ENCODE assay signal across 9 mouse cellular contexts in genomic region chr1:87541614-87542013, GRCm38 (mm10). TPM values are rescaled to one million over a fixed set of nuclear protein-coding genes. Genes with fewer than 3 reads are reported as not detected.
DNase-seq lines count a peak whose midpoint lies in the region; ATAC-seq lines count a peak whose summit lies in the region.
"Had no signal": no experiment of that assay in that cellular context is flagged by ENCODE, and none has a peak within 500 bp of the region (broad histone marks: within the 10 kb centered on the region; RNA-seq: fewer than 3 reads in every experiment).

No protein-coding gene starts in this region.

- no peaks in the 10 kb centered on the region for H3K36me3 ChIP-seq in heart, embryonic 12.5 days

- peak; percentile 54 for DNase-seq in gastrocnemius, adult 18-20 months (ENCODE audit: low spot score)
- no peak for DNase-seq in gastrocnemius, postnatal 25 days
- DNase-seq in spleen, postnatal 36 days (ENCODE audit: low spot score in 2 of 2) = peak; percentile 7 to 18
- DNase-seq in spleen, postnatal 4 days (ENCODE audit: low spot score in 2 of 2) = no peak
- DNase-seq in c-Kit-positive CD71-negative TER-119-negative erythroid progenitor cells, embryonic 14.5 days (ENCODE audit: low read depth) = peak; percentile 38
- DNase-seq in lung, postnatal 10 days = peak; percentile 69

- H3K4me1 ChIP-seq in heart, embryonic 12.5 days (replicated peaks) = no peaks in the 10 kb centered on the region

- 25% methylated on average over 7 of the region's 7 CpGs for WGBS in heart, embryonic 12.5 days

- ATAC-seq in heart, embryonic 12.5 days (ENCODE audit: insufficient number of reproducible peaks, low FRiP score) = no peak
- no peak for ATAC-seq in megakaryocyte, adult 5-6 weeks (ENCODE audit: poor library complexity, severe bottlenecking)

- no peak overlapping the region for H3K9ac ChIP-seq in heart, embryonic 12.5 days

- H3K27me3 ChIP-seq in heart, embryonic 12.5 days (replicated peaks) = no peaks in the 10 kb centered on the region

- H3K27ac ChIP-seq in heart, embryonic 12.5 days (ENCODE audit: poor library complexity, severe bottlenecking) = no peak overlapping the region

- no peaks in the 10 kb centered on the region for H3K9me3 ChIP-seq in heart, embryonic 12.5 days (replicated peaks)

- H3K4me3 ChIP-seq in heart, embryonic 12.5 days = no peak overlapping the region

- H3K4me2 ChIP-seq in heart, embryonic 12.5 days = peak overlapping the region; percentile 28

RNA-seq across cellular contexts. Expression of gene Neu2, which starts 31.9 kb away (rescaled TPM):
- total RNA-seq in gastrocnemius, adult 18-20 months (2021) = 10 to 100 TPM; 16.8 to 19.4 TPM
- total RNA-seq in gastrocnemius, postnatal 25 days (2021) = 10 to 100 TPM; 15.8 to 18.7 TPM
- not detected in 2 replicates for polyA plus RNA-seq in heart, embryonic 12.5 days (2016; fragmentation: Nextera tagmentation; extraction: Ambion mirVana)
- total RNA-seq in megakaryocyte, adult 5-6 weeks (2015) = not detected in 2 replicates
- not detected in 2 replicates for total RNA-seq in megakaryocyte, adult 5-6 weeks (2017)
- total RNA-seq: heart, postnatal 36 days had no signal

RNA-seq across cellular contexts. Expression of gene Ngef, which starts 32.1 kb away (rescaled TPM):
- total RNA-seq in gastrocnemius, adult 18-20 months (2021) = under 1 TPM in 1 of 2 experiments, not detected in 1; 0.09 TPM
- under 1 TPM; 0.28 to 0.35 TPM for total RNA-seq in gastrocnemius, postnatal 25 days (2021)
- 0.15 and 0.24 TPM in 2 replicates for polyA plus RNA-seq in heart, embryonic 12.5 days (2016; fragmentation: Nextera tagmentation; extraction: Ambion mirVana)
- total RNA-seq in megakaryocyte, adult 5-6 weeks (2015) = not detected in 2 replicates
- not detected in 2 replicates for total RNA-seq in megakaryocyte, adult 5-6 weeks (2017)

Comparison
In these comparisons a context has a peak if more than half of its experiments do, and no peak if none do; other contexts are left out.
1. DNase-seq: peak in gastrocnemius, adult 18-20 months (single experiment), spleen, postnatal 36 days (2 of 2), c-Kit-positive CD71-negative TER-119-negative erythroid progenitor cells, embryonic 14.5 days (single experiment) and lung, postnatal 10 days (single experiment); none in gastrocnemius, postnatal 25 days (single experiment) and spleen, postnatal 4 days (0 of 2).
2. RNA of gene Neu2, which starts 31.9 kb away (total RNA-seq): 16.8 to 19.4 TPM in gastrocnemius, adult 18-20 months and 15.8 to 18.7 TPM in gastrocnemius, postnatal 25 days; not detected in megakaryocyte, adult 5-6 weeks; every median in the first group is over 10 times any median in the second.